Mouse (Mus musculus) erythroblast, embryonic 14.5 days (primary cell): Measurements from ENCODE around the gene Paqr9.

Source experiments
- GATA1 ChIP-seq: IDR thresholded peaks from 2 replicates; pipeline ENCODE4 v1.6.1; 2012; ENCODE audit warnings: low read length, inconsistent platforms, mixed read lengths
- TAL1 ChIP-seq: IDR thresholded peaks from 3 replicates; pipeline ENCODE4 v1.6.1; 2012; ENCODE audit warnings: low read length, inconsistent platforms, mixed read lengths

- TF ChIP-seq TAL1 (no peak), GATA1 (no peak)
These were observed 37.9 kb upstream of the Paqr9 start for GRCm38 (mm10) chr9:95521566-95521965.
